Mouse (Mus musculus) embryonic facial prominence, embryonic 13.5 days (tissue): ENCODE results near the gene Pip5k1a. TPM values are rescaled to one million over a fixed set of nuclear protein-coding genes. Genes with fewer than 3 reads are reported as not detected.
A peak's percentile ranks its signal among the peaks of the same experiment; 100 is the strongest.

Source experiments
- ATAC-seq: fragments of 200-750 bp; cut with Nextera tagmentation; 2 replicates; pipeline ENCODE4 v1.8.0; 2017; ENCODE audit warnings: low read depth; ENCODE audit not compliant: insufficient number of reproducible peaks, insufficient read depth, low FRiP score, low TSS enrichment
- H3K27ac ChIP-seq: fragments of 300-500 bp; sonication (generic); 2 replicates; pipeline ENCODE4 v1.5.1; 2015; ENCODE audit warnings: moderate library complexity, mild to moderate bottlenecking, inconsistent platforms
- H3K27me3 ChIP-seq: fragments of 300-500 bp; sonication (generic); 2 replicates; pipeline ENCODE4 v1.6.1; 2015; ENCODE audit warnings: mild to moderate bottlenecking, inconsistent platforms
- H3K36me3 ChIP-seq: fragments of 300-500 bp; sonication (generic); 2 replicates; pipeline ENCODE4 v1.6.1; 2015; ENCODE audit warnings: mild to moderate bottlenecking, inconsistent platforms
- H3K4me1 ChIP-seq: fragments of 300-500 bp; sonication (generic); 2 replicates; pipeline ENCODE4 v1.6.1; 2015; ENCODE audit warnings: inconsistent platforms
- H3K4me2 ChIP-seq: fragments of 300-500 bp; sonication (generic); 2 replicates; pipeline ENCODE4 v1.6.1; 2015; ENCODE audit warnings: moderate library complexity, mild to moderate bottlenecking, inconsistent platforms
- H3K4me3 ChIP-seq: fragments of 300-500 bp; sonication (generic); 2 replicates; pipeline ENCODE4 v1.5.1; 2015; ENCODE audit warnings: mild to moderate bottlenecking, inconsistent platforms
- H3K9ac ChIP-seq: fragments of 300-500 bp; sonication (generic); 2 replicates; pipeline ENCODE4 v1.6.1; 2015; ENCODE audit warnings: mild to moderate bottlenecking, inconsistent platforms
- H3K9me3 ChIP-seq: fragments of 300-500 bp; sonication (generic); 2 replicates; pipeline ENCODE4 v1.6.1; 2016; ENCODE audit warnings: inconsistent platforms
- WGBS: fragments of 180-500 bp; shearing (Covaris S2); methylation state at CpG from one replicate; pipeline ENCODE4 v1.1.7; 2015; ENCODE audit warnings: mixed read lengths; 5-methylcytosine and 5-hydroxymethylcytosine counted together
- polyA plus RNA-seq: library from polyadenylated mRNA; unstranded; fragments of >200 nt; fragmentation: Nextera tagmentation; extraction: Ambion mirVana; gene quantifications from 2 replicates; pipeline ENCODE4 v1.2.1, GENCODE M21; 2015

The Pip5k1a gene
- polyA plus RNA-seq, result 23.8 and 26.3 TPM in 2 replicates

GRCm38 (mm10) chr3:95106338-95107117 is at the start of gene Pip5k1a:
Gene Pip5k1a (minus strand): TSS chr3:95106930.
- peak within 1 kb of the TSS; percentile 89 for H3K27ac ChIP-seq
- H3K36me3 ChIP-seq, result peaks cover 6% of the 10 kb centered on the region; the same call in 1 of the 2 replicates
- peak within 1 kb of the TSS; percentile 97 for H3K4me3 ChIP-seq
- peaks cover 11% of the 10 kb centered on the region for H3K4me1 ChIP-seq
- peak within 1 kb of the TSS; percentile 96 for H3K9ac ChIP-seq
- under 1% methylated on average over 51 of the region's 51 CpGs for WGBS
- peak; percentile 88 for ATAC-seq
- no peaks in the 10 kb centered on the region for H3K27me3 ChIP-seq
- no peaks in the 10 kb centered on the region for H3K9me3 ChIP-seq
- peak within 1 kb of the TSS; percentile 77 for H3K4me2 ChIP-seq

GRCm38 (mm10) chr3:95153874-95154273 is 47.1 kb upstream of the Pip5k1a start:
- H3K27me3 ChIP-seq, result peaks cover 2% of the 10 kb centered on the region; the same call in 1 of the 2 replicates
- 54% methylated on average over 4 of the region's 4 CpGs for WGBS
- no peak for ATAC-seq
- no peak overlapping the region for H3K9ac ChIP-seq
- no peak overlapping the region for H3K4me2 ChIP-seq
- no peak overlapping the region for H3K27ac ChIP-seq
- no peak overlapping the region for H3K4me3 ChIP-seq
- no peaks in the 10 kb centered on the region for H3K4me1 ChIP-seq
- H3K9me3 ChIP-seq, result no peaks in the 10 kb centered on the region
- no peaks in the 10 kb centered on the region for H3K36me3 ChIP-seq

GRCm38 (mm10) chr3:95147924-95148323 is 41.2 kb upstream of the Pip5k1a start:
- no peak for ATAC-seq
- Histone ChIP-seq H3K9ac (no peak overlapping the region), H3K27me3 (no peaks in the 10 kb centered on the region), H3K36me3 (no peaks in the 10 kb centered on the region), H3K27ac (no peak overlapping the region), H3K9me3 (no peaks in the 10 kb centered on the region), H3K4me2 (no peak overlapping the region), H3K4me3 (no peak overlapping the region), H3K4me1 (no peaks in the 10 kb centered on the region)
- 52% methylated on average over 3 of the region's 3 CpGs for WGBS

GRCm38 (mm10) chr3:95142617-95143011 is 35.9 kb upstream of the Pip5k1a start:
- peaks cover 32% of the 10 kb centered on the region for H3K36me3 ChIP-seq
- H3K4me1 ChIP-seq, result no peaks in the 10 kb centered on the region
- H3K4me2 ChIP-seq, result no peak overlapping the region
- H3K4me3 ChIP-seq, result no peak overlapping the region
- ATAC-seq, result no peak
- H3K27ac ChIP-seq, result no peak overlapping the region
- H3K9me3 ChIP-seq, result no peaks in the 10 kb centered on the region
- WGBS, result 10% methylated on average over 5 of the region's 5 CpGs
- H3K9ac ChIP-seq, result no peak overlapping the region
- H3K27me3 ChIP-seq, result no peaks in the 10 kb centered on the region

GRCm38 (mm10) chr3:95141952-95142616 is 35.4 kb upstream of the Pip5k1a start, which contains the start of gene Tnfaip8l2:
Gene Tnfaip8l2 (minus strand): TSS chr3:95142360.
- Histone ChIP-seq H3K4me2 (no peak within 1 kb of the TSS), H3K36me3 (peaks cover 32% of the 10 kb centered on the region), H3K27ac (no peak within 1 kb of the TSS), H3K4me1 (no peaks in the 10 kb centered on the region), H3K9me3 (no peaks in the 10 kb centered on the region), H3K4me3 (no peak within 1 kb of the TSS), H3K9ac (no peak within 1 kb of the TSS), H3K27me3 (no peaks in the 10 kb centered on the region)
- WGBS, result 81% methylated on average over 10 of the region's 10 CpGs
- no peak for ATAC-seq

GRCm38 (mm10) chr3:95141474-95141873 is 34.7 kb upstream of the Pip5k1a start:
- H3K9ac ChIP-seq, result no peak overlapping the region
- 94% methylated on average over 9 of the region's 9 CpGs for WGBS
- H3K36me3 ChIP-seq, result peaks cover 32% of the 10 kb centered on the region
- no peaks in the 10 kb centered on the region; the same call in 1 of the 2 replicates for H3K4me1 ChIP-seq
- ATAC-seq, result no peak
- no peak overlapping the region for H3K4me2 ChIP-seq
- no peaks in the 10 kb centered on the region for H3K9me3 ChIP-seq
- no peak overlapping the region for H3K4me3 ChIP-seq
- no peak overlapping the region for H3K27ac ChIP-seq
- H3K27me3 ChIP-seq, result no peaks in the 10 kb centered on the region

- ATAC-seq, result no peak
- H3K9ac ChIP-seq, result no peak overlapping the region
- WGBS, result 89% methylated on average over 6 of the region's 6 CpGs
- no peaks in the 10 kb centered on the region for H3K27me3 ChIP-seq
- no peaks in the 10 kb centered on the region for H3K9me3 ChIP-seq
- H3K36me3 ChIP-seq, result peaks cover 32% of the 10 kb centered on the region
- peaks cover 3% of the 10 kb centered on the region for H3K4me1 ChIP-seq
- no peak overlapping the region for H3K4me3 ChIP-seq
- no peak overlapping the region for H3K4me2 ChIP-seq
- no peak overlapping the region for H3K27ac ChIP-seq
These were observed 34.1 kb upstream of the Pip5k1a start for GRCm38 (mm10) chr3:95140795-95141194.

GRCm38 (mm10) chr3:95140289-95140595 is 33.5 kb upstream of the Pip5k1a start:
- 69% methylated on average over 18 of the region's 18 CpGs for WGBS
- ATAC-seq, result no peak
- no peak overlapping the region for H3K9ac ChIP-seq

GRCm38 (mm10) chr3:95139586-95140288 is 33.0 kb upstream of the Pip5k1a start:
- Histone ChIP-seq H3K4me3 (no peak overlapping the region), H3K27me3 (no peaks in the 10 kb centered on the region), H3K9ac (no peak overlapping the region), H3K4me1 (peaks cover 13% of the 10 kb centered on the region), H3K36me3 (peaks cover 32% of the 10 kb centered on the region), H3K9me3 (no peaks in the 10 kb centered on the region), H3K4me2 (no peak overlapping the region), H3K27ac (no peak overlapping the region)
- 79% methylated on average over 25 of the region's 25 CpGs for WGBS
- no peak for ATAC-seq

More at GRCm38 (mm10) chr3:95140289-95140595, 33.5 kb upstream of the Pip5k1a start:
- H3K4me2 ChIP-seq, result no peak overlapping the region
- H3K9me3 ChIP-seq, result no peaks in the 10 kb centered on the region
- H3K36me3 ChIP-seq, result peaks cover 32% of the 10 kb centered on the region
- H3K27ac ChIP-seq, result no peak overlapping the region
- no peaks in the 10 kb centered on the region for H3K27me3 ChIP-seq
- H3K4me1 ChIP-seq, result peaks cover 9% of the 10 kb centered on the region
- no peak overlapping the region for H3K4me3 ChIP-seq

- no peak for ATAC-seq
- Histone ChIP-seq H3K4me1 (peaks cover 20% of the 10 kb centered on the region), H3K4me3 (no peak overlapping the region), H3K9ac (no peak overlapping the region), H3K36me3 (peaks cover 34% of the 10 kb centered on the region), H3K27me3 (no peaks in the 10 kb centered on the region), H3K27ac (no peak overlapping the region), H3K9me3 (no peaks in the 10 kb centered on the region), H3K4me2 (no peak overlapping the region)
- WGBS, result 89% methylated on average over 3 of the region's 3 CpGs
These were observed 29.6 kb upstream of the Pip5k1a start for GRCm38 (mm10) chr3:95136336-95136735.

- Histone ChIP-seq H3K27ac (no peak overlapping the region), H3K4me3 (peak overlapping the region; percentile 41), H3K4me2 (peak overlapping the region; percentile 65), H3K4me1 (peaks cover 20% of the 10 kb centered on the region), H3K9me3 (no peaks in the 10 kb centered on the region), H3K9ac (peak overlapping the region; percentile 51), H3K27me3 (no peaks in the 10 kb centered on the region), H3K36me3 (peaks cover 31% of the 10 kb centered on the region)
- WGBS, result 80% methylated on average over 7 of the region's 7 CpGs
- no peak for ATAC-seq
These were observed 28.8 kb upstream of the Pip5k1a start for GRCm38 (mm10) chr3:95135433-95136052.
